In the genomic region with DNA sequence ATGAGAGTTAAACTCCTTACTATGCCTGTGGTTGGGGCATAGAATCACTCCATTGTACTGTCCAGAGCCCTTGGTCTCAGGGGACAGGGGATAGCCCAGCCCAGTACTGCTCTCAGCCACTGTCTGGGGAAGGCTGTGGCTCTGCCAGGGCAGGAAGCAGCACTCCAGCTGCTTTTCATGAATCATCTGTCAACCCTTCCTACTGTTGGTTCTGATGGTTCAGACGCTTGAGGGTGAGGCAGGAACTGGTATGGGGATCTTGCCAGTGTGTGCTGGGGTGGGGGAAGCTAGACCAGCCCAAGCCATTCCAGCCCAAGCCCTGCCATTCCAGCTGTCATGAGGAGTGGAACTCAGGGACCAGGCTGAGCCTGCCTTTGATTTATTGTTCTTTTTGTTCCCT, we compare ENCODE assay signal across 14 mouse cellular contexts.
DNase-seq lines count a peak whose midpoint lies in the region; ATAC-seq and TF ChIP-seq lines count a peak whose summit lies in the region.
"Had no signal": no experiment of that assay in that cellular context is flagged by ENCODE, and none has a peak within 500 bp of the region (broad histone marks: within the 10 kb centered on the region; RNA-seq: fewer than 3 reads in every experiment).

No protein-coding gene starts in this region.

- no peaks in the 10 kb centered on the region for H3K27me3 ChIP-seq in heart, postnatal 0 days (ENCODE audit: control insufficient read depth, insufficient read depth, low read length)
- H3K27me3 ChIP-seq: hindbrain, embryonic 15.5 days; liver, embryonic 13.5 days had no signal

- no peak overlapping the region for H3K27ac ChIP-seq in heart, postnatal 0 days (ENCODE audit: low read depth)
- H3K27ac ChIP-seq in layer of hippocampus, adult 2 months = no peak overlapping the region
- H3K27ac ChIP-seq: hindbrain, embryonic 15.5 days; liver, embryonic 13.5 days had no signal

- H3K36me3 ChIP-seq in heart, postnatal 0 days (replicated peaks; ENCODE audit: control insufficient read depth, insufficient read depth, low read length) = no peaks in the 10 kb centered on the region
- H3K36me3 ChIP-seq: hindbrain, embryonic 15.5 days; liver, embryonic 13.5 days had no signal

- H3K9ac ChIP-seq in heart, postnatal 0 days (replicated peaks; ENCODE audit: low read depth, low read length) = no peak overlapping the region
- H3K9ac ChIP-seq: hindbrain, embryonic 15.5 days; liver, embryonic 13.5 days had no signal

- no peaks in the 10 kb centered on the region for H3K4me1 ChIP-seq in heart, postnatal 0 days (ENCODE audit: control insufficient read depth, insufficient read depth)
- H3K4me1 ChIP-seq: liver, embryonic 13.5 days had no signal

- no peak for ATAC-seq in heart, postnatal 0 days (ENCODE audit: insufficient read depth, low read depth)
- ATAC-seq: CD4-positive, CD25-positive, alpha-beta regulatory T cell, adult 4 months had no signal

- peak; percentile 24 for DNase-seq in embryo, embryonic 11 days
- no peak for DNase-seq in embryo, embryonic 9.5 days (ENCODE audit: extremely low spot score)
- DNase-seq in 3134 (ENCODE audit: extremely low read depth, insufficient read length, low spot score) = peak; percentile 69
- peak; percentile 23 for DNase-seq in heart, postnatal 0 days (ENCODE audit: low spot score)
- peak; percentile 55 for DNase-seq in kidney, postnatal 10 days
- DNase-seq in urinary bladder, adult 18-20 months (ENCODE audit: low spot score in 2 of 2) = no peak
- DNase-seq in cerebellum, postnatal 25 days = no peak
- DNase-seq in layer of hippocampus, adult 2 months (ENCODE audit: low spot score in 2 of 2) = no peak
- DNase-seq: left cerebral cortex, postnatal 4 days; liver, embryonic 13.5 days; right cerebral cortex, postnatal 4 days; thymus, postnatal 36 days had no signal

- no peak overlapping the region for H3K4me3 ChIP-seq in heart, postnatal 0 days (ENCODE audit: low read depth, low read length)
- no peak overlapping the region for H3K4me3 ChIP-seq in layer of hippocampus, adult 2 months
- H3K4me3 ChIP-seq: hindbrain, embryonic 15.5 days; liver, embryonic 13.5 days had no signal

- TF ChIP-seq CTCF in heart, postnatal 0 days (IDR thresholded peaks at IDR 0.05; ENCODE audit: low read depth) = no peak
- no peak for TF ChIP-seq CTCF in layer of hippocampus, adult 2 months (conservative IDR thresholded peaks at IDR 0.05)

- 20% methylated on average over 1 of the region's 1 CpGs for WGBS in heart, postnatal 0 days

- H3K4me2 ChIP-seq in heart, postnatal 0 days (ENCODE audit: low read depth, low read length) = no peak overlapping the region
- H3K4me2 ChIP-seq: hindbrain, embryonic 15.5 days; liver, embryonic 13.5 days had no signal

- no peak for TF ChIP-seq EP300 in heart, postnatal 0 days (IDR thresholded peaks at IDR 0.05; ENCODE audit: low read depth)

- no peaks in the 10 kb centered on the region for H3K9me3 ChIP-seq in heart, postnatal 0 days (replicated peaks; ENCODE audit: control insufficient read depth, low read length)
- H3K9me3 ChIP-seq: hindbrain, embryonic 15.5 days; liver, embryonic 13.5 days had no signal

Comparison
In these comparisons a context has a peak if more than half of its experiments do, and no peak if none do; other contexts are left out.
1. DNase-seq: peak in embryo, embryonic 11 days (single experiment), 3134 (single experiment), heart, postnatal 0 days (single experiment) and kidney, postnatal 10 days (single experiment); none in embryo, embryonic 9.5 days (single experiment), urinary bladder, adult 18-20 months (0 of 2), cerebellum, postnatal 25 days (0 of 2) and layer of hippocampus, adult 2 months (0 of 2).